Mouse (Mus musculus) heart, postnatal 4 days (tissue): ENCODE results near the gene Chd9. TPM values are rescaled to one million over a fixed set of nuclear protein-coding genes. Genes with fewer than 3 reads are reported as not detected.
A peak's percentile ranks its signal among the peaks of the same experiment; 100 is the strongest.

ENCODE experiments used
- DNase-seq: peaks from one replicate; pipeline ENCODE4 v3.0.0; 2021
- total RNA-seq, 2 experiments: library from RNA; stranded (reverse); gene quantifications; 2 replicates each; pipeline ENCODE4 v1.2.3; 2021

Chd9 gene
- 10 to 100 TPM; 40.7 to 43.4 TPM for total RNA-seq

- peak; percentile 98 for DNase-seq
Measured at GRCm38 (mm10) chr8:90828181-90828986, at the start of gene Chd9. TSS of gene Chd9 (plus strand) at chr8:90828352.

DNA sequence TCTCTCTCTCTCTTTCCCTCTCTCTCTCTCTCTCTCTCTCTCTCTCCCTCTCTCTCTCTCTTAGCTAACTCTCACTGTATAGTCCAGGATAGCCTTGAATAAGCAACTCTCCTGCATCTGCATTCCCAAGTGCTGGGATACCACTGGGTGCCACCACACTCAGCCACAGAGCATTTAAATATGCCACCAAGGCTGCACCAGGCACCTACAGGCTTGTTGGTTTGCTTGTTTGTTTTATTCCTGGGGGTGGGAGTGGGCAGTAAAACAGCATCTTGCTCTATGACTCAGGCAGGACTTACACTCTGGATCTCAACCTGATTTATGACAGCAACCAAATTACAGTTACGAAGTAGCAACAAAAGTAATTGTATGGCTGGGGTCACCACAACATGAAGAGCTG lies 36.5 kb upstream of the Chd9 start:
- DNase-seq = no peak

- DNase-seq = peak; percentile 87
Measured at GRCm38 (mm10) chr8:90793710-90794109, 34.4 kb upstream of the Chd9 start.

GRCm38 (mm10) chr8:90794990-90795861 lies 32.9 kb upstream of the Chd9 start:
- DNase-seq = peak; percentile 75

DNA sequence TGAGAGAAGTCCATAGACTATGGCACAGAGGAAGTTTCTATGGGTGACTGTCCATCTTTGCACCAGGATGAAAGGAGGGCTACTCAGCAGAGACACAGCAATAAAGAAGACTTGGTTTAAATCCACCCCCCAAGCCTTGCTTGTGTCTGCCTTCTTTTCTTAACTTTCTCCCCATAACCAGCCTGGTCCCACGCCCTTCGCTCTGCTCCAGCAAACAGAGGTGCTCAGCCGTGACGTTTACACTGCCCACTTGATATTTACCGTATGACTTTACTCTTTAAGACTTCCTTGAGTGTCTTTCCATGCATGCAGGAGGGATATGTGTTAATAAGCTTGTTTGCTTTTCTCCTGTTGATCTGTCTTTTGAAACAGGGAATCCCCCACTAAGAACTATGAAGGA lies 28.7 kb upstream of the Chd9 start:
- DNase-seq = no peak

- DNase-seq = no peak
Measured at GRCm38 (mm10) chr8:90813602-90814320, 14.4 kb upstream of the Chd9 start.

DNA sequence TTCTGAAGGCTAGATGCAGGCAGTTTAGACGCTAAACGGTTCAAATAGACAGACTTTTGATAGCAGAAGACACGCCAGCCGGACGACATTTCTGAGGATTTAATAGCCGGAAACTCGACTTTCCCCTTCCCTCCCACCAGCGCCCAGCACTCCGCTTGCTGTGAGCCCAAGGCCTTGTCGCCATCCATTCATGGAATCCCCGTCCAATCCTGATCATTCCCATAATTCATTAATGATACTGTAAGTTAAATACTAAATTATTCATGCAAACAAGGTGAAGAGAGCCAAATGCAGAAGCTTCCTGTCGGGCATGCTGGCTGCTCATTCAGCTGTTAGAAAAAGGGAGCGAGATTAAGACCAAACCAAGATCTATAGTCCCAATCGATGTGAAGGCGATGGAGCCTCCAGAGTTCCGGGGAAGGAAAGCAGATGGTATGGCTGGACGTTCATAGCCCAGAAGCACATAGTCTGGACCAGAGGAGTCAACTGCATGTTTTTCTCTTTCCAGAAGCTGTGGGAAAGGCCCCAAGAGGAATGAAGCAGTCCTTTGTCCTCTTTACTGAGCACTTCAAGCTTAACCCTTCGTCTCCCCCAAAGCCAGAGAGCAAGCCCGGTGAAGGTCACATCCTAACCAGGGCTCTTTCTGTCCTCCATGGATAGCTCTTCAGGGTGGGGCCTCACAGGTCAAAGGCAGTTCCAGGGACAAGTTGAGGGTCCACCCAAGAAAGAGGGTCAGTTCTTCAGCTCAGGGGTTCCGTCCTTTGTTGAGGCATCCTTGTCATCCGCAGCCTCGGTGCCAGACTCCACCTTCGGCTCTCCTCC lies 11.9 kb upstream of the Chd9 start:
- no peak for DNase-seq

GRCm38 (mm10) chr8:90817293-90817692 lies 10.9 kb upstream of the Chd9 start, which contains the start of gene Gm19935:
TSS of gene Gm19935 (minus strand) at chr8:90817393.
- no peak for DNase-seq

GRCm38 (mm10) chr8:90819561-90820320 lies 8.4 kb upstream of the Chd9 start:
- DNase-seq = no peak

GRCm38 (mm10) chr8:90820321-90820696 lies 7.8 kb upstream of the Chd9 start:
- no peak for DNase-seq

DNA sequence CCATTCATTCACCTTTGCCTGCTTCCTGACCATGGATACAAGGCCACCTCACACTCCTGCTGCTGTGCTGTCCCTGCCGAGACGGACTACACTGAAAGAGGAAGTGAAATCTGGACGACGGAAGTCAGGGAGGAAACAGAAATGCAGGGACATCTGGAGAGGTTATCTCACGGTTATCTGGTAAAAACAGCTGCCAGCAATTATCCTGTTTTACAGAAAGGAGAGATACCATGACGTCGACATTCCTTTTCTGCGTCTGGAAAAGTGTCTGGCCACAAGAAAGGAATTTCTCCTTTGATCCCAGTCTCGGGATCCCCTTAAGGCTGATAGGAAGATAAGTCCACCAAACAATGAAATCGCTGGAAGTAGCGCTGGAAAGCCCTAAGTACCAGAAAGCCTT lies 5.7 kb upstream of the Chd9 start:
- DNase-seq = peak; percentile 29

- no peak for DNase-seq
Measured at GRCm38 (mm10) chr8:90825459-90825871, 2.7 kb upstream of the Chd9 start.

- no peak for DNase-seq
Measured at GRCm38 (mm10) chr8:90828987-90829740, 1.0 kb downstream of the Chd9 start.

GRCm38 (mm10) chr8:90829825-90830224 lies 1.7 kb downstream of the Chd9 start:
- DNase-seq = no peak

DNA sequence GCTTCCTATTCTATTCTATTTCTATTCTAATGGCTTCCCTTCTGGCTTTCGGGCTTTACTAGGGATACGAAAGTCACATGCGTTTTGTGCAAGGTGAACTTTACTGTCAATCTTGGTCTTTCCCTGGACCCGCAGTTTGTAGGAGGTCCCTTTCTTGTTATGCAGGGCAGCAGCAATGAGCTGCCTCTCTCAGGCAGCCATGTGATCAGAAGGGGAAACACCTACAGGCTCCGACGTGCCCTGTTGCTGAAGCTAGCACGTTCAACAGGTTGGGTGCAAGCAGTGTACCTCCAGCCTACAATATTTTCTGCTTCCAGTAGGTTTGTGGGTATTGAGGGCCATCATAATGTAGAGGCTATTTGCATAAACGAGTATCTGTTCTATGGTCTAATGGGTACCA lies 2.8 kb downstream of the Chd9 start:
- no peak for DNase-seq

GRCm38 (mm10) chr8:90832576-90833289 lies 4.6 kb downstream of the Chd9 start:
- DNase-seq = no peak

- no peak for DNase-seq
Measured at GRCm38 (mm10) chr8:90833628-90834320, 5.6 kb downstream of the Chd9 start.

GRCm38 (mm10) chr8:90834321-90834672 lies 6.1 kb downstream of the Chd9 start:
- DNase-seq = no peak

- no peak for DNase-seq
Measured at GRCm38 (mm10) chr8:90837440-90837839, 9.3 kb downstream of the Chd9 start.
